ENCODE assay signal across 16 mouse cellular contexts in genomic region chr11:46219380-46219779, GRCm38 (mm10). TPM values are rescaled to one million over a fixed set of nuclear protein-coding genes. Genes with fewer than 3 reads are reported as not detected.
A peak's percentile ranks its signal among the peaks of the same experiment; 100 is the strongest.
DNase-seq lines count a peak whose midpoint lies in the region; ATAC-seq lines count a peak whose summit lies in the region.
"Had no signal": no experiment of that assay in that cellular context is flagged by ENCODE, and none has a peak within 500 bp of the region (broad histone marks: within the 10 kb centered on the region; RNA-seq: fewer than 3 reads in every experiment).

No protein-coding gene starts in this region.

- intact Hi-C loops in heart, postnatal 10 days (cut with DNase I) = loop anchor here (5.0 kb wide), 1 partner anchor 187 kb away; no protein-coding TSS in a partner anchor

- peak overlapping the region; percentile 53 for H3K27ac ChIP-seq in hindbrain, embryonic 11.5 days (ENCODE audit: low read depth, low read length)
- peak overlapping the region; percentile 94 for H3K27ac ChIP-seq in midbrain, embryonic 13.5 days
- H3K27ac ChIP-seq: lung, embryonic 15.5 days had no signal

- H3K9me3 ChIP-seq in hindbrain, embryonic 11.5 days (ENCODE audit: control insufficient read depth, low read length) = no peaks in the 10 kb centered on the region
- no peaks in the 10 kb centered on the region for H3K9me3 ChIP-seq in midbrain, embryonic 13.5 days
- H3K9me3 ChIP-seq: heart, embryonic 12.5 days; lung, embryonic 15.5 days; megakaryocyte, embryonic 14.5 days had no signal

- peaks cover 2% of the 10 kb centered on the region for H3K4me1 ChIP-seq in hindbrain, embryonic 11.5 days (replicated peaks; ENCODE audit: control insufficient read depth, insufficient read depth, low read length)
- H3K4me1 ChIP-seq in midbrain, embryonic 13.5 days (replicated peaks) = peaks cover 44% of the 10 kb centered on the region

- H3K4me3 ChIP-seq in hindbrain, embryonic 11.5 days (ENCODE audit: low read depth, low read length) = no peak overlapping the region
- no peak overlapping the region for H3K4me3 ChIP-seq in midbrain, embryonic 13.5 days (replicated peaks)
- H3K4me3 ChIP-seq: heart, embryonic 12.5 days; lung, embryonic 15.5 days; megakaryocyte, embryonic 14.5 days had no signal

- H3K4me2 ChIP-seq in hindbrain, embryonic 11.5 days (replicated peaks; ENCODE audit: low read depth, low read length) = no peak overlapping the region
- H3K4me2 ChIP-seq in midbrain, embryonic 13.5 days (replicated peaks) = 0 out of 2 replicates have a peak overlapping the region, but pooled peaks have one; percentile 6
- H3K4me2 ChIP-seq: heart, embryonic 12.5 days; lung, embryonic 15.5 days had no signal

- no peaks in the 10 kb centered on the region for H3K36me3 ChIP-seq in hindbrain, embryonic 11.5 days (ENCODE audit: control insufficient read depth, insufficient read depth, low read length)
- peaks cover 48% of the 10 kb centered on the region for H3K36me3 ChIP-seq in midbrain, embryonic 13.5 days
- H3K36me3 ChIP-seq: heart, embryonic 12.5 days; lung, embryonic 15.5 days had no signal

- DNase-seq in right cerebral cortex, adult 18-20 months = peak; percentile 58
- no peak for DNase-seq in right cerebral cortex, postnatal 10 days (ENCODE audit: low spot score in 2 of 2)
- DNase-seq in hindbrain, embryonic 11.5 days (ENCODE audit: low spot score) = no peak
- DNase-seq in urinary bladder, postnatal 36 days (ENCODE audit: low spot score in 2 of 2) = no peak
- DNase-seq in heart, postnatal 10 days = no peak
- no peak for DNase-seq in spleen, adult 12 weeks (ENCODE audit: low spot score)
- DNase-seq: adrenal gland, postnatal 36 days; gastrocnemius, postnatal 14 days; kidney, adult 9 months; liver; right cerebral cortex, postnatal 14 days had no signal

- 73% methylated on average over 9 of the region's 9 CpGs for WGBS in hindbrain, embryonic 11.5 days
- WGBS in midbrain, embryonic 13.5 days = 79% methylated on average over 9 of the region's 9 CpGs

- H3K27me3 ChIP-seq in hindbrain, embryonic 11.5 days (ENCODE audit: control insufficient read depth, insufficient read depth, low read length) = no peaks in the 10 kb centered on the region
- no peaks in the 10 kb centered on the region for H3K27me3 ChIP-seq in midbrain, embryonic 13.5 days
- H3K27me3 ChIP-seq: heart, embryonic 12.5 days; lung, embryonic 15.5 days; megakaryocyte, embryonic 14.5 days had no signal

- ATAC-seq in hindbrain, embryonic 11.5 days (ENCODE audit: low FRiP score) = no peak
- ATAC-seq in midbrain, embryonic 13.5 days = peak; percentile 8; the same call in 1 of the 2 replicates

- no peak overlapping the region for H3K9ac ChIP-seq in hindbrain, embryonic 11.5 days (ENCODE audit: low read depth, low read length)
- H3K9ac ChIP-seq in midbrain, embryonic 13.5 days (replicated peaks) = no peak overlapping the region
- H3K9ac ChIP-seq: heart, embryonic 12.5 days; lung, embryonic 15.5 days had no signal

RNA-seq across cellular contexts. Expression of gene Fndc9, which starts 16.0 kb away (rescaled TPM):
- 0.68 and 1.0 TPM in 2 replicates for polyA plus RNA-seq in hindbrain, embryonic 11.5 days (2014; fragmentation: Nextera tagmentation; extraction: Ambion mirVana)
- 4.6 and 5.9 TPM in 2 replicates for polyA plus RNA-seq in midbrain, embryonic 13.5 days (2015; fragmentation: Nextera tagmentation; extraction: Ambion mirVana)
- not detected for total RNA-seq in heart, postnatal 10 days (2021)
- total RNA-seq: adrenal gland, postnatal 36 days; gastrocnemius, postnatal 14 days had no signal

RNA-seq across cellular contexts. Expression of gene Nipal4, which starts 53.1 kb away (rescaled TPM):
- polyA plus RNA-seq in hindbrain, embryonic 11.5 days (2014; fragmentation: Nextera tagmentation; extraction: Ambion mirVana) = 0.96 and 1.6 TPM in 2 replicates
- polyA plus RNA-seq in midbrain, embryonic 13.5 days (2015; fragmentation: Nextera tagmentation; extraction: Ambion mirVana) = 0.63 and 1.1 TPM in 2 replicates
- under 1 TPM; 0.55 to 0.89 TPM for total RNA-seq in heart, postnatal 10 days (2021)
- total RNA-seq: adrenal gland, postnatal 36 days; MEL had no signal
